Mouse (Mus musculus): ENCODE measurements around the gene Mxi1.

The Mxi1 gene

GRCm38 (mm10) chr19:53324866-53325265, 14.5 kb downstream of the Mxi1 start:
- in situ Hi-C loops (cut with MboI) = no loop called here

DNA sequence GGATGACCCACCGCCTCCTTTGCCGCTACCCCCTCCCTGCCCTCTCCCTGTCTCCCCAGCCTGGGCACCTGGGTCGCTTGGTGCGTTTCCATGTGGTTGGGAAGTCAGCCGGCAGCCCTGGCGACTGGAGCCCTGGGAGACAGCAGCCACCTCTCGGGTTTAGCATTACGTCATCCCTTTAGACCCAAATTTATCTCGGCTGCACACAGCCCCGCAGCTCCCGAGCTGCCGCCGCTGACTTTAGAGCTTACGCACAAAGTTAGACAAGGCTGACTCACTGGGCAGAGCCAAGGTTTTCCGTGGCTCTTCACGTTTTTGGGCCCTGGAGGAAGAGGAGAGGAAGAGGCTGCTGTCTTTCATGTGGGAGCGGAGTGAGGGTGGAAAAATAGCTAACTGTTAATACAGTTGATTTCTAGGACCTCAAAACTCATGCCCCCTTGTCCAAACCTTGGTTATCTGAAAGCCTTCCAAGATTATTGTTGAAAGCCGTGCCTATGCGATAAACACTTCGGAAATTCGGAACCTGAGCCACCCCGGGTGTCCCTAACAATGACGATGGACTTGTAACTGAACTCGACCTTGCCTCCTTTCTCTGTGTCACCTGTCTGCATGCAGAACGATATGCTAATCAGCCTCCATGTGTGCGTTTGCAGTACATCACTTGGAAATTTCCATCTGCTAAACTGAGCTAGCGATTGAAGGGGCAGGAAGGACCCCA, 15.4 kb downstream of the Mxi1 start:
- in situ Hi-C loops (cut with MboI) = no loop called here

- in situ Hi-C loops (cut with MboI) = no loop called here
Measured at GRCm38 (mm10) chr19:53328116-53328515, 17.8 kb downstream of the Mxi1 start.

- in situ Hi-C loops (cut with MboI) = no loop called here
Measured at GRCm38 (mm10) chr19:53329221-53329991, 19.1 kb downstream of the Mxi1 start.

GRCm38 (mm10) chr19:53329992-53330381, 19.7 kb downstream of the Mxi1 start:
- in situ Hi-C loops (cut with MboI) = no loop called here

DNA sequence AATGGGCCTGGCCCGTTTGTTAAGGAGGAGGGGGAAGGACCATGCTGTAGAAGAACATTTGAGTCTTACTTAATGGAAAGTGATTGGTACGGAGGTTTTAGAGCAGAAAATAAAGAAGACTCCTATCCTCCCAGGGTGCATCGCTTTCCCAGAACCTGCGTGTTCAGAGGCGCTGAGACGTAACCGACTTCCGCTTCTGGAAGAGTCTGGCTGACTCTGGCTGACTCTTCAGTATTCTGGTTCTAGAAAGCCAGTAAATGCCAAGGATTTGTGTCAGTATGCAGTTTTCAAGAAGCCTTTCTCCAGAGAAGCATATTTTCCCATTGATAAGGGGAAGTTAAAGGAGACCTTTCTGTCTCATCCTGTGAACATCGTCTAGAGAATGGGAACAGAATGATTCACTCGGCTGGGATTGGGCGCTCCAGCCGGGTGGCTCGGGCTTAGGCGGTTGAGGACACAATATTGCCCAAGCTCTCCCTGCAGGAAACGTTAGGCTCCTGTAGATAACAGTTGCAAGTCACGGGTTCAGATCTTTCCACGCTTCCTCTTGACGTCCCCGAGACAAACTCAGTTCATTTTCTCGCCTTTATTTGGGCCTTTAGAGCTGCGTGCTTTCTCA, 21.7 kb downstream of the Mxi1 start:
- in situ Hi-C loops (cut with MboI) = no loop called here

- in situ Hi-C loops (cut with MboI) = no loop called here
Measured at GRCm38 (mm10) chr19:53333730-53334129, 23.4 kb downstream of the Mxi1 start.

GRCm38 (mm10) chr19:53335241-53335640, 24.9 kb downstream of the Mxi1 start:
- in situ Hi-C loops (cut with MboI) = no loop called here

DNA sequence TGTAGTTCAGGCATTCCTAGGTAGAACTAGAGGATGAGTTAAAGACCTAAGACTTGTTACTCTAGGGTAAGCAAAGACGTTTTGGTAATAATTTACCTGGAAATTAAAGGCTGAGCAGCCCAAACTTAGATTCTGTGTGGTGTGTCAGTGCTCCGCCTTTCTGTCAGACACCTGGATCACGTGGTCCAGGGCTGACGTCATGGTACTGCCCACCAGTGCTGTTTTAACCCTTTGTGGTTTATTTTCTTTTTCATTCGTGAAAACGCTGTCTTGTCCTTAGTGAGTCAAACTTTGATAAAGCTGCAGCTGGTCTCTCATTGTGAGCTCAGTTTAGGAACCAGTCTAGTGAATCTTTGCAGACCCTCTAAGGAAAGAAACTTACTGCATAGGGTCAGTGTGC, 30.1 kb downstream of the Mxi1 start:
- in situ Hi-C loops (cut with MboI) = no loop called here

DNA sequence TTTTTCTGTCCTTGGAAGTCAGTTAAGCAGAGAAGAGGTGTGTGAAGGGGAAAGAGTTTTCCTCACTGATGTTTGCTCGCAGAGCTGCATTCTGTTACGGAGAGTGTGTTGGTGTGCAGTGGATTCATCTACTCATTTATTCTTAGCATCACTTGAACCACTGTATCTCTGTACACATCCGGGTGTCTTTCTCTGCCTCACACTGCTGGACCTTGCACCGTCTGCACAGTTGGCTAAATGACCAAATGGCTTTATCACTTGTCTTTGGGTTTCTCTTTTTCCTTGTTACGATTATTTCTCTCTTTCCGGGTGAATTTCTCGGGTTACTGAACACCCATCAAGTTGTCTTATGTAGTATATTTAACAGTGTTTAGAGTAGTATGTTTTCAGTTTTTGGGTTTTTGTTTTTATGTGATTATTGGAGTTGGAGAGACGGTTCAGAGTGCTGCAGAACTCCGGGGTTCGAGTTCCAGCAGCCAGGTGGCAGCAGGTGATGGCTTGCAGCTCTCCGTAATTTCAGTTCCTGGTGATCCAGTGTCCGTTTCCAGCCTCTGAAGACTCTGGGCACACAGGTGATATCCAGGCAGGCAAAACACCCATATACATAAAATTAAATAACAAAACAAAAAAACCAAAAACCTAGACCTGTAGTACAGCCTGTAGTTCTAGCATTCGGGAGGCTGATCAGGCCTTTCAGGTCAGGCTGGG, 33.0 kb downstream of the Mxi1 start:
- in situ Hi-C loops (cut with MboI) = no loop called here

GRCm38 (mm10) chr19:53344062-53344461, 33.7 kb downstream of the Mxi1 start:
- in situ Hi-C loops (cut with MboI) = no loop called here

GRCm38 (mm10) chr19:53345766-53346165, 35.4 kb downstream of the Mxi1 start:
- in situ Hi-C loops (cut with MboI) = no loop called here

- in situ Hi-C loops (cut with MboI) = no loop called here
Measured at GRCm38 (mm10) chr19:53353864-53354263, 43.5 kb downstream of the Mxi1 start.

GRCm38 (mm10) chr19:53354271-53355000, 44.1 kb downstream of the Mxi1 start:
- in situ Hi-C loops (cut with MboI) = no loop called here

DNA sequence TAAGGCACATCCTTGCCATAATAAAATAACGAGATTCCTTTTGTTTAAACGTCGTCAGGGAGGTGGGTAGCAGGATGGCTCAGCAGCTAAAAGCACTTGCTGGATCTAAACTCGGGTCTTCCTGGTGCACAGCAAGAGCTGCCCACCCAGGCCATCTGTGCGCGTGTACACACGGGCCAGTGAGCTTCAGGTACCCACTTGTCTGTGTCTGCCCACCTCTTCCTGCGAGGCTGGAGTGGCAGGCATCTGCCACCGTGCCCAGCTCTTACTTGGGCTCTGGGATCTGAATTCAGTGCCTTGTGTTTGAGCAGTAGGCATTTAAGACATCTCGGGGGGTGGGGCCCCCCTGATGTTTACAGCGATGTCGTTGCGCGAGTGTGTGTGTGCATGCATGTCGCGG, 44.7 kb downstream of the Mxi1 start:
- in situ Hi-C loops (cut with MboI) = no loop called here

DNA sequence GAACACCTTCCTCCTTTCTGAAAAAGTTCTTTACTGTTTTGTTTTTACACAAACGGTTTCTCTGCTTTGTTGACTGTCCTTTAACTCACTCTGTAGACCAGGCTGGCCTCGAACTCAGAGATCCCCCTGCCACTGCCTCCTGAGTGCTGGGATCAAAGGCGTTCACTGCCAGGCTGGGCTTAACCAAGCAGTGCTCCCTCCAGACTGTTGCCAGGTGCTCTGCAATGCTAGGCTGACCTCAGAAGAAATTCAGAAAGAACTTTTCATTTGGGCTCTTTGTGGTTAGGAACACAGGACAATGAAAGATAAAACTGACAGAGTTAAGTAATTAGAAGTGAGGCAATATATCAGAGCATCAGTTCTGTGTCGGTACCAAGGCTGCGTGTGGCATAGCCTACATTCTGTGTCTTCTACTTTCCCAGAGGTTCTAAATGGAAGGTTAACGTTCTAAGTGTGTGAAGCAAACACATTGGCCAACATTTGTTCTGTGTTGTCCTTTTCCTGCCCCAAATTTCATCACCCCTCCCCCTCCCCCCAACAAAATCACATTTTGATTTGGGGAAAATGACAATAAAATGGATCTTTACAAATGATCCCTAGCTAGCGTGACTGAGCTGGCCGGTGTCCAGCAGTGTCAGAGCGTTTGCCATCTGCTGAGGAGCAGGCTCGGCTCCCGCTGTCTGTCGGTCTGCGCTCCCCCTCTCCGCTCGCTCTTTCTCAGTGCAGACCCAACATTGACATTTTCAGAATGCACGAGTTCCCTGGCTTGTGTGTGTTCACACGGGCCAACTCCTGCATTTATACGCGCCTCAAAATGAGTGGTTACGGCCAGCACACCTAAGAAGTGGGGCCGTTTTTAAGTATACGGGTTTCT, 49.1 kb downstream of the Mxi1 start:
- in situ Hi-C loops (cut with MboI) = no loop called here

- in situ Hi-C loops (cut with MboI) = no loop called here
Measured at GRCm38 (mm10) chr19:53360265-53360958, 50.1 kb downstream of the Mxi1 start.

DNA sequence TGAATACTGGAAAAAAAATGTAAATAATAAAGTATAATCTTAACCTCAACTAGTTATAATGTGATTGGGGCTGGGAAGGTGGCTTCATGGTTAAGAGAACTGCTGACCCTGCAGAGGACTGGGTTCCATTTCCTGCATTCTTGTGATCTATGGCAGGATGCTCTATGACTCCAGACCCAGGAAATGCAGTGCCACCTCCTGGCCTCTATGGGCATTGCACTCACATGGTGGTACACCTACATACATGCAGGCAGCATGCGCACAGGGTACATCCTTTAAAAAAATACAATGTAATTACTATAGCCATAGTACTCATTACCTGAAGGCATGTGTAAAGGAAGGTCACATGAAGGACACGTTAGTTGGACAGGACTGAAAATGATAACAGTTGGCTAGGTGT, 52.6 kb downstream of the Mxi1 start:
- in situ Hi-C loops (cut with MboI) = no loop called here

- in situ Hi-C loops (cut with MboI) = no loop called here
Measured at GRCm38 (mm10) chr19:53364551-53364950, 54.2 kb downstream of the Mxi1 start.

GRCm38 (mm10) chr19:53364963-53365362, 54.6 kb downstream of the Mxi1 start:
- in situ Hi-C loops (cut with MboI) = no loop called here

Measured in mature B cell (primary cell).